Mouse (Mus musculus) neutrophil, adult 5-6 weeks (primary cell): ENCODE measurements at regions not wholly inside any gene's neighbourhood (a gene's known extent, or its start where the extent isn't known, plus 50 kb on each side); places are given as distances from the start of the nearest gene placed in this dataset.
A peak's percentile ranks its signal among the peaks of the same experiment; 100 is the strongest.

Source experiments
- ATAC-seq: fragments of 151-379, 151-347 bp; 2 replicates; pipeline ENCODE4 v1.8.0; 2017; ENCODE audit warnings: mild to moderate bottlenecking, moderate TSS enrichment; ENCODE audit not compliant: insufficient number of reproducible peaks, poor library complexity, low FRiP score, severe bottlenecking; ENCODE audit errors: extremely low read depth

- ATAC-seq, result peak; percentile 30; the same call in 1 of the 2 replicates
These were observed 117.0 kb upstream of the Slc44a1 start for GRCm38 (mm10) chr4:53323195-53323594.

GRCm38 (mm10) chr4:53322484-53322883 is 117.7 kb upstream of the Slc44a1 start:
- ATAC-seq, result no peak

- ATAC-seq, result no peak
These were observed 119.3 kb upstream of the Slc44a1 start for GRCm38 (mm10) chr4:53320735-53321449.

- ATAC-seq, result no peak
These were observed 121.2 kb upstream of the Slc44a1 start for GRCm38 (mm10) chr4:53319051-53319450.

GRCm38 (mm10) chr4:53318181-53318580 is 122.0 kb upstream of the Slc44a1 start:
- ATAC-seq, result no peak

- no peak for ATAC-seq
These were observed 122.8 kb upstream of the Slc44a1 start for GRCm38 (mm10) chr4:53317453-53317824.

- no peak for ATAC-seq
These were observed 123.3 kb upstream of the Slc44a1 start for GRCm38 (mm10) chr4:53316796-53317452.

GRCm38 (mm10) chr4:53315876-53316762 is 124.1 kb upstream of the Slc44a1 start:
- no peak for ATAC-seq

- no peak for ATAC-seq
These were observed 124.9 kb upstream of the Slc44a1 start for GRCm38 (mm10) chr4:53315121-53315875.

- ATAC-seq, result no peak
These were observed 126.1 kb upstream of the Slc44a1 start for GRCm38 (mm10) chr4:53314076-53314475.

- ATAC-seq, result no peak
These were observed 133.1 kb upstream of the Slc44a1 start for GRCm38 (mm10) chr4:53307121-53307520.

GRCm38 (mm10) chr4:53304782-53305385 is 135.3 kb upstream of the Slc44a1 start:
- ATAC-seq, result no peak

- ATAC-seq, result no peak
These were observed 135.9 kb upstream of the Slc44a1 start for GRCm38 (mm10) chr4:53304290-53304654.

GRCm38 (mm10) chr4:53303621-53304289 is 136.5 kb upstream of the Slc44a1 start:
- ATAC-seq, result no peak

- no peak for ATAC-seq
These were observed 138.3 kb upstream of the Abca1 start for GRCm38 (mm10) chr4:53297975-53298374.

GRCm38 (mm10) chr4:53292606-53293005 is 132.9 kb upstream of the Abca1 start:
- no peak for ATAC-seq

- ATAC-seq, result peak; percentile 92
These were observed 118.2 kb upstream of the Abca1 start for GRCm38 (mm10) chr4:53277741-53278525.
